Mouse (Mus musculus): ENCODE results near the gene Cblb.
A peak's percentile ranks its signal among the peaks of the same experiment; 100 is the strongest.

Cblb gene

DNA sequence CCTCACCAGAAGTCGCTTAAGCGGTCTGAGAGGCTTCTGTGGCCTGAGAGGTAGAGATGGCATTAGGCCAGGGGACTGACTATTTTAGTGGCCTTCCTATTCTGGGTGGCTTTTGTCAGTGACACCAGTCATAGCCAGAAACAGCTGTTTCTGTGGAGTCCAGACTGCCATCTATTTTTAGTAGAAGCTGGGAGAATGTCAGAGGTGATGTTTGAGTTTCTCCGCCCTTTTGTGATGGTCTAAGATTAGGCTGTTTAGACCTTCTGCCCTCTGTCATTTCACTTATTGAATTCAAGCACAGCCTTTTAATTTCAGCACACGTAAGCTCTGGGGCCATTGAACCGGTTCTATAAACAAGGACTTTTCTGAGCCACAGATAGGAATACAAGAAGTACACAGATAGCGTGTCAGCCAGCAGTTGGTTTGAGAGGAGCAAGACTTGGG lies 40.8 kb downstream of the Cblb start:
- DNase-seq (ENCODE audit: low spot score): peak; percentile 36

GRCm38 (mm10) chr16:52076652-52077051 lies 45.6 kb downstream of the Cblb start:
- DNase-seq (ENCODE audit: low spot score): no peak

DNA sequence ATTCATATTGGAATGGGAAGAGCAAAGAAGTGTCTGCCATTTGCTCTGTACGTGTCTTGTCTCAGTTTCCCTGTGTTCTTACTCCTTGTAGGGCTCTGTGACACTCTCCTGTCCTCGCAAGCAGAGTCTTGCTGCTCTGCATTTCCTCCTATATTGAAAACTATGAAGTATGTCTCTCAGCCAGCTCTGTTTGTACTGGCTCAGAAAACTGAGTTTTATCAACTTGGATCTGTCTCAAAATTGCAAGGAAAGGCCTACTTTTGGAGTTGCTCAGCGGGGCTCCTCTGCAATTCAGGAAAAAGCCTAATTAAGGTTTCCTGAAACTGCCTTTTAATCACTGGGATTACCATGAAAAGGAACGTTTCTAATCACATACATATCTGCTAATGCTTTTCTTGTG lies 46.9 kb downstream of the Cblb start:
- DNase-seq (ENCODE audit: low spot score): peak; percentile 41

- peak; percentile 99 for DNase-seq (ENCODE audit: low spot score)
Measured at GRCm38 (mm10) chr16:52078758-52079474, 47.9 kb downstream of the Cblb start.

DNA sequence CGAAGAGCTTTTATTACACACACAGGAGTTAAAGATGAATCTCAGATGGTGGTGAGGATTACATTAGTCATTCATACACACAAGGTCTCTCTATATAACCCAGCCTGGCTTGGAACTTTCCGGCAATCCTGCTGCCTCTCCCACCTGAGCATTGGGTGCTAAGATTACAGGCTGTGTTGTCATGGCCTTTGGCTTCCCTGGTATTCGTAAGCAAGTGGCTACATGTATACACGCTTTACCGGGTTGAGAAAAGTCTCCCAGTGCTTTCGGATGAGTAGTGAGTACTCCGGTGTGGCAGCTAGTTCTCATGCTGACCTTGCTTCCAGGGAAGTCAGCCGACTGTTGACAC lies 48.4 kb downstream of the Cblb start:
- DNase-seq (ENCODE audit: low spot score): no peak

GRCm38 (mm10) chr16:52080619-52081395 lies 49.8 kb downstream of the Cblb start:
- DNase-seq (ENCODE audit: low spot score): no peak

- no peak for DNase-seq (ENCODE audit: low spot score)
Measured at GRCm38 (mm10) chr16:52081756-52082155, 50.7 kb downstream of the Cblb start.

DNA sequence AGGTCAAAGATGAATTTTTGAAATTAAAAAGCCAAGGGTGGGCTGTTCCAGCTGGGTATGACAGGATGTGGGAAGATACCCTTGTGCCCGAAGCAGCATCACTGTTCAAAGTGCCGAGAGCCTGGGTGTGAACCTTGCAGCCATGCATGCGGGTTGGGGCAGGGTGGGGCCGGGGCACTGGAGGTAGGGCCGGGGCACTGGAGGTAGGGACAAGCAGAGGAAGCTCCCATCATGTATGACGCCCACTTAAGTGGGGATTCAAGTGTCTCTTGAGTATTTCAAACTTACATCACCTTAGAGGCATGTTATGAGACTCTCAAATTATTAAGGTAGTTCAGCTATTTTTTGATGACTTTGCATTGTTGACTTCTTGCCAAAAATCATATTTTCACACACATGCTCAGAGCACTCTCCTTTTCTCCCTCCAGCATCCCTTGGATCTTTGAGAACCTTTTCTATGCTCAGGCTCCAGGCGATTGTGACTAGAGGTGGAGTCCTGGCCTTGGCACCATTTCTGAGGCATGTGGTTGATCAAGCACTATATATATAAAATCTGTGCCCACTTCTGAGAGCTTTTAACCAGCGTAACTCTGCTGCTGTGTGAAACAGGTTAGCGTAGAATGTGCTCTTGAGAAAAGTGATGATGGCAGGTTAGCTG lies 55.9 kb downstream of the Cblb start:
- DNase-seq (ENCODE audit: low spot score): no peak

DNA sequence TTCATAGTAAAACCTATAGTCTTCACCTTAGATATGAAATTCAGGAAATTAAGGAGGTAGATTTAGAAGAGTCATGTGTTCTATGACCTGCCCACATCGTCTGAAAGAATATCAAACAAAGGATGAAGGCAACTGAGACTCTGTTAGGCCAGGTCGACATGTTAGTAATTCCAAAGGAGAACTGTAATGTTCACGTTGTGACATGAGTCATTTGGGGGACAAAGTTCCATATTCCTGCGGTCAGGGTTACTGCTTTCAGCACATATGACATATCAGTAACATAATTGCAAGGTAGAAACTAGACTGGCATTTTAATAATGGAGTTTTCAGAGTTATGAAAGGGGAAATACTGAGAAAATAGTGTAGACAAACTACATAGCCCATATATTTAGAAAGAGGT lies 58.3 kb downstream of the Cblb start:
- DNase-seq (ENCODE audit: low spot score): no peak

- no peak for DNase-seq (ENCODE audit: low spot score)
Measured at GRCm38 (mm10) chr16:52090899-52091298, 59.9 kb downstream of the Cblb start.

- peak; percentile 48 for DNase-seq (ENCODE audit: low spot score)
Measured at GRCm38 (mm10) chr16:52093325-52094253, 62.6 kb downstream of the Cblb start.

GRCm38 (mm10) chr16:52094735-52095459 lies 63.9 kb downstream of the Cblb start:
- DNase-seq (ENCODE audit: low spot score): peak; percentile 71

DNA sequence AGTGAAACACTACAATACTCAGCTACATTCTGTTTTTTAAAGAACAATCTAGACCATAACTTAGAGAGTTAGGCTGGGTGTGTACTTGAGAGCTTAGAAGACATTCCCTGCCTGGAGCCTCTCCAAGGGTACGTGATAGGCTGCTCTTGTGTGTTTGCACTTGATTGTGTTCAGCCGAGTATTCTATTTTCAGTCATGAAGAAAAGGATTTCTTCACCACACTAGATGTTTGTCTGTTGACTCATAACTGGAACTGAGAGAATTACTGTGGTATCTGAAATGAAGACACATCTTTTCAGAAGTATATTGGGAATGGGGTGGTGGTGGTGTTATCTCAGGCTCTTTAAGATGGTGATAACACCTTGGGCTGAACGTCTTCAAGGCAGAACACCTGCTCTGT lies 64.6 kb downstream of the Cblb start:
- peak; percentile 69 for DNase-seq (ENCODE audit: low spot score)

DNA sequence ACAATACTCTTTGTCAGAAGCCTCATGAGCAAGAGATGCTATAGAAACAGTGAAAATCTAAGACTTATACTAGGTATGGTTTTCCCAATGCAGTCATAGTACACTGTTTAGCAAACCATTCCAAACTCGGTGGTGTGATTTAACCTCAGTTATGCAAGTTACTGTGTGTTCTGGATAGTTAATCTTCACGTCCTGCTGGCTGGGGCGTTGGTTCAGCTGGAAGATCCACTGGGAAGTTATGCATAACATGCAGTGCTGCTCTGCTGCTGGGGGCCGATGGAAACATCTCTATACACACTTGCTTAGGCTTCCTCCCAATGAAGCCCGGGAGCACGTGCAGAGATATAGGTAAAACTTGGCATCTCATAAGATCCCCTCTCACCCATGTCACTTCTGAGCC lies 69.4 kb downstream of the Cblb start:
- no peak for DNase-seq (ENCODE audit: low spot score)

- no peak for DNase-seq (ENCODE audit: low spot score)
Measured at GRCm38 (mm10) chr16:52104608-52105007, 73.6 kb downstream of the Cblb start.

- no peak for DNase-seq (ENCODE audit: low spot score)
Measured at GRCm38 (mm10) chr16:52107836-52108235, 76.8 kb downstream of the Cblb start.

DNA sequence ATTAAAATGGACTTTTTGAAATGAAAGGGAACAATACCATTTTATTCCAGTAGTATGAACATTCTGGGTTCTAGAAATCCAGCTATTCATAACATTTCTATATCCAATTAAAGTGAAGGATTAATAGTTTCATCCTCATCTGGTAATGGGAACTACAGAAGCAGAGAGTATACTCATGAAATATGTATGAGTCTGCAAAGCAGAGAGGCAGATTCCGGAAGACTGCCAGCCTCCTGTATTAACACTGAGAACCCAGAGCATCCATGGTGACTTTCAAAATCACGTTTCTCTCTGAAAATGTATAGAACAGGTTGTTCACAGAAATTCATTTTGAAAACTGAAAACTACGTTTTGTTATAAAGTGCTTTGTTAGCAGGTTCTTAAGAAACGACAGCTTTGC lies 83.4 kb downstream of the Cblb start:
- DNase-seq (ENCODE audit: low spot score): no peak

- no peak for DNase-seq (ENCODE audit: low spot score)
Measured at GRCm38 (mm10) chr16:52119003-52119402, 88.0 kb downstream of the Cblb start.

- no peak for DNase-seq (ENCODE audit: low spot score)
Measured at GRCm38 (mm10) chr16:52124974-52125373, 93.9 kb downstream of the Cblb start.

- no peak for DNase-seq (ENCODE audit: low spot score)
Measured at GRCm38 (mm10) chr16:52125896-52126295, 94.9 kb downstream of the Cblb start.

DNA sequence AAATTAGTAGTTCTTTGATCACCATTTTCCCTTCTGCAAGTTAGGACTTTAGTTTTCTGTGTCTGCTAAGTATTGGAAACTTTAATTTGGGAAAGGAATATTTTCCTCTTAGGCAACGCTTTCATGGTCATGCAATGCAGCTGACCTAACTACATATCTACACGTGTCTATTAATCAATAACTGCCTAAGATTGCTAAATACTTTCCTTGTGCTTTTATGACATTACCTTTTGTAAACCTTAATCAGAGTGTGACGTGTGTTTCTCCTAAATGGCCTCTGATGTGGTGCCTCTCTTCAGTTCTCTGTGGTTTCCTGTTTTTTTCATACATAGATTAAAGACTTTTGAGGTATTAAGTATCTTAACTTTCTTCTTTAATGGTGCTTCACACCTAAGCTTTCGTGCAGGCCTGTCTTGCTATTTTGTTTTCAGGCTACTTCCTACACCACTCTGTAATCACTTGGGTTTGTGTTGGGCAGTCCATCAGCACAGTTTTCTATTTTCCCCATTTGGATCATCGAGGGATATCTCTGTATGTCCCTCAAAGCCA lies 98.4 kb downstream of the Cblb start:
- no peak for DNase-seq (ENCODE audit: low spot score)
